Mouse (Mus musculus): ENCODE data around the gene Gm12248. TPM values are rescaled to one million over a fixed set of nuclear protein-coding genes. Genes with fewer than 3 reads are reported as not detected.
A peak's percentile ranks its signal among the peaks of the same experiment; 100 is the strongest.

Gm12248 gene
- polyA plus RNA-seq, 1 experiment from 2014 or later, result not detected

GRCm38 (mm10) chr11:58129302-58129843 is 36.4 kb upstream of the Gm12248 start:
- ATAC-seq (no peak), DNase-seq (no peak)
- 80% methylated on average over 6 of the region's 6 CpGs for WGBS (ENCODE audit: insufficient replicate concordance)
- no peak overlapping the region for H3K4me2 ChIP-seq (ENCODE audit: low read depth, low read length)
- TF ChIP-seq CTCF (IDR thresholded peaks at IDR 0.05; ENCODE audit: low read depth) (no peak), EP300 (IDR thresholded peaks at IDR 0.05; ENCODE audit: low read depth) (no peak)
- H3K27ac ChIP-seq (ENCODE audit: low read depth), result no peak overlapping the region
- no peak overlapping the region for H3K4me3 ChIP-seq (ENCODE audit: low read depth, low read length)
- peaks cover 49% of the 10 kb centered on the region for H3K36me3 ChIP-seq (replicated peaks; ENCODE audit: insufficient read depth, low read length)
- peaks cover 8% of the 10 kb centered on the region; the same call in 1 of the 2 replicates for H3K4me1 ChIP-seq (ENCODE audit: insufficient read depth)
- no peaks in the 10 kb centered on the region for H3K9me3 ChIP-seq (ENCODE audit: low read length)
- no peaks in the 10 kb centered on the region for H3K27me3 ChIP-seq (ENCODE audit: insufficient read depth, low read length)
- no peak overlapping the region for H3K9ac ChIP-seq (replicated peaks)

DNA sequence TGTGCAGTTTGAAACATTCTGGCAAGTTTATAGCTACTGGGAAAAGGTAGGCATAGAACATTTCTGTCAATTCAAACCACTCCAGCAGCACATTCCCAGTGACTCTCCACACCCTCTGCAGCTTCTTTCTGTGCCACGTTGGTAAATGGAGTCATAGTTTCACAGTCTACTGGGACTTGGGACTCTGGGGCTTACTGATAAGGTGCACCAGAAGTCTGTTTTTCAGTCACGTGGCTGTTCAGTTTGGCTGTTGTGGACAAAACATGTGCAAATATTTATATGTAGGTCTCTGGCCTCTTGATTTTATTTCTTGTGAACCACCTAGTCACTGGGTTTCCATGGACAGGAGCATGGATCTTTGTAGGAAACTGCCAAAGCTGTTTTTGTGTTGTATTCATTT is 34.6 kb upstream of the Gm12248 start:
- Histone ChIP-seq H3K9me3 (ENCODE audit: low read length) (no peaks in the 10 kb centered on the region), H3K27ac (ENCODE audit: low read depth) (peak overlapping the region; percentile 41; the same call in 1 of the 2 replicates), H3K4me1 (ENCODE audit: insufficient read depth) (peaks cover 8% of the 10 kb centered on the region; the same call in 1 of the 2 replicates), H3K9ac (replicated peaks) (no peak overlapping the region), H3K27me3 (ENCODE audit: insufficient read depth, low read length) (no peaks in the 10 kb centered on the region), H3K4me2 (ENCODE audit: low read depth, low read length) (no peak overlapping the region), H3K4me3 (ENCODE audit: low read depth, low read length) (no peak overlapping the region), H3K36me3 (replicated peaks; ENCODE audit: insufficient read depth, low read length) (peaks cover 57% of the 10 kb centered on the region)
- ATAC-seq (peak; percentile 87), DNase-seq (peak; percentile 19)
- TF ChIP-seq CTCF (IDR thresholded peaks at IDR 0.05; ENCODE audit: low read depth) (no peak), EP300 (IDR thresholded peaks at IDR 0.05; ENCODE audit: low read depth) (peak; percentile 78)
- 34% methylated on average over 2 of the region's 2 CpGs for WGBS (ENCODE audit: insufficient replicate concordance)

- 64% methylated on average over 7 of the region's 7 CpGs for WGBS (ENCODE audit: insufficient replicate concordance)
- no peak overlapping the region for H3K4me2 ChIP-seq (ENCODE audit: low read depth, low read length)
- peak; percentile 46 for ATAC-seq
- no peak for TF ChIP-seq EP300 (IDR thresholded peaks at IDR 0.05; ENCODE audit: low read depth)
- TF ChIP-seq CTCF (IDR thresholded peaks at IDR 0.05; ENCODE audit: low read depth), result peak; percentile 48
- peaks cover 61% of the 10 kb centered on the region for H3K36me3 ChIP-seq (replicated peaks; ENCODE audit: insufficient read depth, low read length)
- no peaks in the 10 kb centered on the region for H3K27me3 ChIP-seq (ENCODE audit: insufficient read depth, low read length)
- H3K9me3 ChIP-seq (ENCODE audit: low read length), result no peaks in the 10 kb centered on the region
- H3K4me3 ChIP-seq (ENCODE audit: low read depth, low read length), result no peak overlapping the region
- 0 out of 2 replicates have a peak overlapping the region, but pooled peaks have one; percentile 41 for H3K27ac ChIP-seq (ENCODE audit: low read depth)
- H3K4me1 ChIP-seq (ENCODE audit: insufficient read depth), result peaks cover 8% of the 10 kb centered on the region; the same call in 1 of the 2 replicates
- peak; percentile 56 for DNase-seq
- no peak overlapping the region for H3K9ac ChIP-seq (replicated peaks)
These were observed 33.6 kb upstream of the Gm12248 start for GRCm38 (mm10) chr11:58126397-58127160.

- H3K4me3 ChIP-seq (ENCODE audit: low read depth, low read length), result no peak overlapping the region
- peaks cover 64% of the 10 kb centered on the region for H3K36me3 ChIP-seq (replicated peaks; ENCODE audit: insufficient read depth, low read length)
- 87% methylated on average over 11 of the region's 11 CpGs for WGBS (ENCODE audit: insufficient replicate concordance)
- H3K4me2 ChIP-seq (ENCODE audit: low read depth, low read length), result no peak overlapping the region
- H3K9ac ChIP-seq (replicated peaks), result no peak overlapping the region
- H3K9me3 ChIP-seq (ENCODE audit: low read length), result no peaks in the 10 kb centered on the region
- peaks cover 8% of the 10 kb centered on the region; the same call in 1 of the 2 replicates for H3K4me1 ChIP-seq (ENCODE audit: insufficient read depth)
- no peak overlapping the region for H3K27ac ChIP-seq (ENCODE audit: low read depth)
- no peak for ATAC-seq
- no peak for DNase-seq
- TF ChIP-seq CTCF (IDR thresholded peaks at IDR 0.05; ENCODE audit: low read depth) (no peak), EP300 (IDR thresholded peaks at IDR 0.05; ENCODE audit: low read depth) (no peak)
- no peaks in the 10 kb centered on the region for H3K27me3 ChIP-seq (ENCODE audit: insufficient read depth, low read length)
These were observed 32.1 kb upstream of the Gm12248 start for GRCm38 (mm10) chr11:58125021-58125420.

GRCm38 (mm10) chr11:58123711-58124110 is 30.8 kb upstream of the Gm12248 start:
- no peaks in the 10 kb centered on the region for H3K27me3 ChIP-seq (ENCODE audit: insufficient read depth, low read length)
- no peak for ATAC-seq
- no peak for TF ChIP-seq CTCF (IDR thresholded peaks at IDR 0.05; ENCODE audit: low read depth)
- no peak overlapping the region for H3K4me2 ChIP-seq (ENCODE audit: low read depth, low read length)
- H3K36me3 ChIP-seq (replicated peaks; ENCODE audit: insufficient read depth, low read length), result peaks cover 64% of the 10 kb centered on the region
- 80% methylated on average over 2 of the region's 2 CpGs for WGBS (ENCODE audit: insufficient replicate concordance)
- H3K27ac ChIP-seq (ENCODE audit: low read depth), result no peak overlapping the region
- peaks cover 8% of the 10 kb centered on the region; the same call in 1 of the 2 replicates for H3K4me1 ChIP-seq (ENCODE audit: insufficient read depth)
- no peak for DNase-seq
- no peaks in the 10 kb centered on the region for H3K9me3 ChIP-seq (ENCODE audit: low read length)
- H3K9ac ChIP-seq (replicated peaks), result no peak overlapping the region
- H3K4me3 ChIP-seq (ENCODE audit: low read depth, low read length), result no peak overlapping the region

DNA sequence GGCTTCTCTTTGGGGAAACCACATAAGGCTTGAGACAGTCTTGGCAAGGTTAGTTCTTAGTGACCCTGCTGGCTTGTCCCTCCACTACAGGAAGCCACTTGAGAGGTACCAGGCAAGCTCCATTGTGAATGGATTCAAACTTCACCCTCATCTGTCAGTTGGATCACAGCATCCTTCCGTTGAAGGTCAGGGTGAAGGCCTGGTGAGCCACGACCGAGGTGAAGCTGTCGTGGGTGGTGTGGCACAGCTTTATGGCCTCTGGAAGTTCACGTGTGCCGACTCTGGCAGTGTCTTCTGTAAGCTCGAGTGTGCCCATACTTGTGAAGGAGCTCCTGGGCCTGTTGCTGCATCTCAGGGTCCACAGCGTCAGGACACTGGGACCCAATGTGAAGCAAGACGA is 28.4 kb upstream of the Gm12248 start:
- TF ChIP-seq CTCF (IDR thresholded peaks at IDR 0.05; ENCODE audit: low read depth) (no peak), EP300 (IDR thresholded peaks at IDR 0.05; ENCODE audit: low read depth) (no peak)
- ATAC-seq, result no peak
- Histone ChIP-seq H3K4me3 (ENCODE audit: low read depth, low read length) (no peak overlapping the region), H3K9me3 (ENCODE audit: low read length) (no peaks in the 10 kb centered on the region), H3K9ac (replicated peaks) (no peak overlapping the region), H3K4me2 (ENCODE audit: low read depth, low read length) (no peak overlapping the region), H3K27me3 (ENCODE audit: insufficient read depth, low read length) (no peaks in the 10 kb centered on the region), H3K36me3 (replicated peaks; ENCODE audit: insufficient read depth, low read length) (peaks cover 70% of the 10 kb centered on the region), H3K4me1 (ENCODE audit: insufficient read depth) (no peaks in the 10 kb centered on the region), H3K27ac (ENCODE audit: low read depth) (no peak overlapping the region)
- DNase-seq, result no peak
- WGBS (ENCODE audit: insufficient replicate concordance), result 84% methylated on average over 9 of the region's 9 CpGs
